Mouse (Mus musculus): Measurements from ENCODE around the gene Pde2a.
"Not testable (repeated sequence)": the region's sequence is repeated elsewhere in the genome, so short reads cannot be mapped to it uniquely, and the experiment has no call there.

Pde2a gene

DNA sequence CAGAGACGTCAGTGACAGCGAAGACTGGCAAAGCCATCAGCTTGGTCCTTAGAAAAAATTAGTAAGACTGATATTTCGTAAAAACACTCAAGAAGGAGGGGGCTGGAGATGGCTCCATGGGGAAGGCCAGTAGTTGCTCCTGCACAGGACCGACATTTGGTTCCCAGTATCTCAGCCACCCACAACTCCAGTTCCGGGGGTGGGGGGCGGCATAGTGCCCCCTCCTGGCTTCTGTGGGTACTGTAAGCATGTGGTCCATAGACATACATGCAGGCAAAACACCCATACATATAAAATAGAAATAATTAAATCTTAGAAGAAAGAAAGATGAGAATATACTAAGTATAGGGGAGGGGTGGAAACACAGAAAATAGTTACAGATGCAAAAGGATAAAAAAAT lies 95.0 kb downstream of the Pde2a start:
- no peak for DNase-seq (ENCODE audit: low spot score)

DNA sequence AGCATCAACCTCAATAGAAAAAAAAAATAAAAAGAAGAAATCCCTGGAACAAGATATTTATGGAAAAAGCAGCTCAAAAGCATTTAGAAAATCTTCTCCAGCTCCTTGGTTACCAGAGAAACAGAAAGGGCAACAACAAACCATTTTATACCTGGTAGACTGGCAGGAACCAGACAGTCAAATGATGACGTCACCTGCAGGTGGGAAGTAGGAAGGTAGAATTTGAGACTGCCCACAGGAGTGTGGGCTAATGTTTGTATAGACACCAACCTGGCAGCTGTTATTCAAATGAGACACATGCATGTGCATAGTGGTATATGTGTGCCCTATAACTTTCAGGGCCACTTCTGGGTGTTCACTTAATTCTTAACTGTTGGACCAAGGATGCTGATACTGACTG lies 100.2 kb downstream of the Pde2a start:
- DNase-seq (ENCODE audit: low spot score), result no peak

DNA sequence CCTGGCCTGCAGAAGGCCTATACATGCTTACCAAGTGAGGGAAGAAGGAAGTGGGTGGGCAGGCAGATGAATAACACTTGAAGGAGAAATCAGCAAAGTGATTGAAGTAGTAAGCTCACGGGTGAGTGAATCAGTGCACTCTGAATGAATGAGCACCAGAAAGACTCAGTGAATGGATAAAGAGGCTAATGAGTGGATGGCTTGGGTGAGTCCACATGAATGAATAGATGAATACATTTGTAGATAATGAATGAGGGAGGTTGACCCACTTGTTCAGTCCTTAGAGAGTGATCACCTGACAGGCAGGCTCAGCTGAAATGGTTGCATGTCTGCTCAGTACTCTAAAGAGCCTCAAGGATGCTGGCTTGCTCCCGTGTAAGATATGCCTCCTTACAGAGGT lies 101.7 kb downstream of the Pde2a start:
- DNase-seq (ENCODE audit: low spot score), result no peak

DNA sequence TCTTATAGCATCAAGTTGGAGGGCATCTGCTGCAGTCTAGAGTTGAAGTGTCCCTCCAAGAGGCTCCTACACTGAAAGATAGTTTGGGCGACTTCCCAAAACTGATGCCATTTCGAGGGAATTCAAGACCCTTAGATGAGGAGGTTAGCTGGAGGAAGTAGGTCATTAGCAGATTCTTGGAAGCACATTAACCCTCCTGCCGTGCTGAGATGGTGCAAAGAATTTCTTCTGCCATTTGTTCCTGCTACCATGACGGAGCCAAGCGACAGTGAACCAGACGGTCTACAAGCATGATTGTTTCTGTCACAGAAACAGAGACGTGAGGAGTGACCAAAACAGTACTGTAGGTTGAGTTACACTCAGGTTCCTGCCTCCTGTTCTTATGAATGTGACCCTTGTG lies 105.0 kb downstream of the Pde2a start:
- no peak for DNase-seq (ENCODE audit: low spot score)

DNA sequence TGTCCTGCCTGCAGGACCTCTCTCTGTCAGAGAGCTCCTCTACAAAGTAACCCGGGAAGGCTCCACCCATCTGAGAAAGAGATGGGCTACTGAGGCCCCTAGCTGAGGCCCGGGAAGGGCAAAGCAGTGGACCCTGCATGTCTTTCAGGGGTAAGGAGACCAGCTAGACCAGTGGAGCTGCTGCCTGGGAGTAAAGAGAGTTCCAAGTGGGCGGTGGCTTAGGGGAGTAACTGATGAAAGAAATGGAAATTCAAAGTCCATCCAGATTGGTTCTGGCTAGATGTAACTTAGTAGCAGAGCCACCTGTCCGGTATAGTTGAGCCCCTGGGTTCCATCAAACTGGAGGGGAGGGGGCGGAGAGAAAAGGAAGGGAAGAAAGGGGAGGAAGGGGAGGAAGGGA lies 112.9 kb downstream of the Pde2a start:
- no peak for DNase-seq (ENCODE audit: low spot score)

DNA sequence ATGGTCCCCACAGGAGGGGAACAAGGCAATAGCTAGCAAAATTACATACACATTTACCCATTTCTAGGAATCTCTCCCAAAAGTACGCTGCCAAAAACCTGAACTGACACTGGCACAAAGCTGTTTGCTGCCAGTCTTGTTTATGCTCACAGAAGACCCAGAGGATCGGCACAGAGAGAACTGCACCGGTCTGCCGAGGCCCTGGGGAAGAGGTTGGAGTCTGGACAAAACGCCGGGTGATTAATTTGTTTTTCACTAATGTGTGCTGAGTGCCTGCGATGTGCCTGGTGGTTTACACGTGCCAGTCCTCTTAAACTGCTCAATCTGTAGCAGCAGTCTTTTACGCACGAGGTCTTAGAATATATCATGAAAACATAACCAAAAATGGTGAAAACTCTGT lies 113.6 kb downstream of the Pde2a start:
- DNase-seq (ENCODE audit: low spot score), result no peak

DNA sequence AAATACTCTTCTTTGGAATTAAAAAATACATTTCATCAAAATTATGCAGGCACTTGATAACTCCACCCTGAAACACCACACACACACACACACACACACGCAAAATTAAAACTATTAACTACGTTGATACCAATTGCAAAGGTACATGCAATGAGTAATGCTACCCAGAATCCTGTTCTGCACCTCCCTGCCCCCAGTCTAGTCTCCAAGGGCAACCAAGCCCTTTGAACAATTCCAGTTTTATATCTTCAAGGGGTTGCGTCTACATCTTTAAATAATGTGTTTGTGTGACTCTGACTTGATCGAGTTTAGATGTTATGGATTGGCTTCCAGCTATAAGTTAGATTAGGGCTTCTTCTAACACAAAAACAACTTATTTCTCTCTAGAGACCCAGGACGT lies 114.0 kb downstream of the Pde2a start:
- DNase-seq (ENCODE audit: low spot score), result no peak

DNA sequence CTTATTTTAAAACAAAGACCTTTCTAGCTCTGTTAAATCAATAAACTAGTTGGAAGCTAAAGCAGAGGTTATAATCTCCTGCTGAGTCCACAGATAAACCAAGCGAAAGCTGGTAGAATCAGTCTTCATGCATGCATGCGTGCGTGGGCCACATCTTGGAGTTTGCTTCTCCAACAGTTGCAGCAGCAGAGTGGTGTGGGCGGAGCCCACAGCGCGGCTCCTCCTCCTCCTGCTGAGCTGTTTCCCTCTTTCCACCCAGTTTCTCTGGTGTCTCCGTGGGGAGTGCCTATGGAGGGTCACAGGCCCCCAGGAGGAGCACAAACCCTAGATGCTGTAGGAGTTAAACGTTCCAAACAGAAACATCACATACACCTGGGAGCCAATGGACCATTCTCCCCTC lies 116.0 kb downstream of the Pde2a start:
- DNase-seq (ENCODE audit: low spot score), result peak; percentile 17

DNA sequence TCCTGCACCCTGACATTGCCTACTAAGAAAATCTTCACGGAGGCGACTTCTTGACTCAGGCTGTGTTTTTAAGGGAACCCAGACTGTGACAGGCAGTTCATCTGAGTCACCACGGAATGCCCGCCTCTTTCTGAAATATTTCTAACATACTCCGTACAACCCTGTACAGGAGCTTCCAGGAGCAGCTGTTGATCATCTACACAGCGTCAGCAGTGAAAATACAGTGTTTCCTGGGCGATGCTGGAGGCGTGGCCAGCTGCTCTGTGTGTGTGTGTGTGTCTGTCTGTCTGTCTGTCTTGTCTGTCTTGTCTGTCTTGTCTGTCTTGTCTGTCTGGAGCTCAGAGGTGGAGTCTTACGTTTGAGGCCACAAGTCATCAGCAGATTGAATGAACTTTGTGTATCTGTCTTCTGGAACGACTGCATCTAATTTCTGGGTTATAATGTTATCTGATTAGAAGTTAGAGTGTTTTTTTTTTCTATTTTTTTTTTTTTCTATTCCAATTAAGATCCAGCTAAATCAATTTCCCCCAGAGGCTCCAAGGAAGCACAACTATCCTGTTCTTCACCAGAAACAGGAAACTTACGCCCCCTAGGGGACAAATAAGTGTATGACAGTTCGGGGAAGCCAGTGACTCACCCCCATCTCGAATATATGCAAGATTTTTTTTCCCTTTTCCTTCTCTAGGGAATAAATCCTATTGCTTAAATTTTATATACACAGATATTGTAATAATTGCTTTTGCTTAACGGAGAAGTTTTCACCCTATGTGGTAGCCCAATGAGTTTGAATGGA lies 116.8 kb downstream of the Pde2a start:
- peak; percentile 47 for DNase-seq (ENCODE audit: low spot score)

DNA sequence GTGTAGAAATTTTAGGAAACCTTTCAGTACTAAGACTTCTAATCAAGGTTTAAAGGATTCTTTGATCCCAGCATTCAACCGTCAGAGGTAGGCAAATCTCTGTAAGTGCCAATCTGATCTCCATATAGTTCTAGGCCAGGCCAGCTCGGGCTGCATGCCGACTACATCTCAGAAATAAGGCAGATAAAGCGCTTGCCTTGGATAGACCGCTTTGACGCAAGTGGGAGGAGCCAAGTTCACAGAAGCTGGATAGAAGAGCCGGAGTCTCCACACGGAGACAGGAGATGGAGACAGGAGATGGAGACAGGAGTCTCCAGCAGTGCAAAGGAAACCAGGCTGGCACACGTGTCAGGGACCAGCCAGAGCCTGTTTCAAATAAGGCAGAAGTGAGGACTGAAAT lies 118.3 kb downstream of the Pde2a start:
- no peak for DNase-seq (ENCODE audit: low spot score)

DNA sequence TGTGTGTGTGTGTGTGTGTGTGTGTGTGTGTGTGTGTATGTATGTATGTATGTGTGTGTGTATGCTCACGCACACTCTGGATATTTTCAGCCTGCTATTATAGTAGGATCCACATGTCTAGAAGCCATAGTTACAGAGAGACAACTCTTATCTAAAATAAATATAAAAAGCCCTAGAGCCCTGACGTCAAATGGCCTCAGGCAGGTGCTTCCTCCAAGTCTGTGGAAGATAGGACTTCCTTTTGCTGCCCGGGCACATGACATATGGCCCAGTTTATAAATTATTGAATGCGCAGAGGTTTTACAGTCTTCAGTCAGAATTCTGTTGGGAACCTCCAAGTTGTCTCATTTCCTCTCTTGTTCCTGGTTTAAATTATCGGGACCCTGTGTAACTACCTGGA lies 119.2 kb downstream of the Pde2a start:
- no peak for DNase-seq (ENCODE audit: low spot score)

DNA sequence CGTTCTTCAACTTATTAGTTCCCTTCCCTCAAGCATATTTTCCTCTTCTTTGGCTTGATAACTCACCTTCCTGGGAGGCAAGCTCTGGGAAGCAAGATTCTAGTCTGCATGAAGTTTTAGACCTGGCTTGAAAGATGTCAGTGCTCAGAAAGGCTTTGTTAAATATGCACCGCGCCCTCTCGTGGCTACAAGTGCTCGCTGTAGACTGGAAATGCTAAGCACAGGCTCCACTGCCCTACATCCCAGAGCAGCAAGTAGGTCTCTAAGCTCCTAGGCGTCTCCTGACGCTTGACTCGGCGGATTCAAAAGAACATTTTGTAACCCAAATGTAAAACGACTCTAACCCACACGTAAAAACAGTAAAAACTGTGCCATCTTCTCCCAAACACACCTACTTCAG lies 119.6 kb downstream of the Pde2a start:
- peak; percentile 77 for DNase-seq (ENCODE audit: low spot score)

DNA sequence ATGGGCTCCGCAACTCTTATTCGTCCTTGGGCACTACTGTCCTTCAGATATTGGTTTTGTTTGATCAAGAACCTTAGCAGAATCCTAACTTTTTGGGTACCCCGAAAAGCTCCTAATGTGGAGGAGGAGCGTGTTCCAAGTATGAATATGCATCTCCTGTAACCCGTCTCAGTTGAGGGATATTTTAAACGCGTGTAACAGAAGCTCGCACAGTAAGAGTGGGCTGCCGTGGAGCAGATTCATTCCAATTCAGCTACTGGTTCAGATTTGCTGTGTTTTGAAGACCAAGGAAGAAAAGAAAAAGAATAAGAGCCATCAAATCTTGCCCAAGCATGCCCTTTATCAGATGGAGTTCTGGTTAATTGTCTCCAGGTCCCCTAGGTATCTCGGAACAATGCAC lies 120.2 kb downstream of the Pde2a start:
- DNase-seq (ENCODE audit: low spot score), result no peak

DNA sequence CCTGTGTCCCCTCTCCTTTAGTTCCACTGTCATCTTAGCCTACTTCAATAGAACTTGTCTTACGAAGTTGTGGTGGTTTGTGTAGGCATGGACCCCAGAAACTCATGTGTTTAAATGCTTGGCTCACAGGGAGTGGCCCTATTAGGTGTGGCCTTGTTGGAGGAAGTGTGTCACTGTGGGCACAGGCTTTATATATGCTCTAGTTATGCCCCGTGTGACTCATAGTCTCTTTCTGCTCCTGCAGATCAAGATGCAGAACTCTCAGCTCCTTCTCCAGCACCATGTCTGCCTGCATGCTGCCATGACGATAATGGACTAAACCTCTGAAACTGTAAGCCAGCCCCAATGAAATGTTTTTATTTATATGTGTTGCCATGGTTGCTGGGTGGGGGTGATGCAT lies 126.2 kb downstream of the Pde2a start:
- DNase-seq (ENCODE audit: low spot score), result no peak

DNA sequence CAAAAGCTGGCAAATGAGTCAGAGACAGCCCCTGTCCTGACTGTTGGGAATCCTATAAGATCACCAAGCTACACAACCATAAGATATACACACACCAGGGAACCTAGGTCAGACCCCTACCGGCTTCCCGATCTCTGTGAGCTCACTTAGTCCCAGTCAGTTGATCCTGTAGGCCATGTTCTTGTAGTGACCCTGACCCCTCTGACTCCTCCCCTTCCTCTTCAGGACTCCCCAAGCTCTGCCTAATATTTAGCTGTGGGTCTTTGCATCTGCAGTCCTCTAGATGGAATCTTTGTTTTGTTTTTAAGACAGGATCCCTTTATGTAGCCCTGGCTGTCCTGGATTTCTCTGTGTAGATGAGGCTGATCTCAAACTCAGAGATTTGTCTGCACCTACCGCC lies 127.8 kb downstream of the Pde2a start:
- DNase-seq (ENCODE audit: low spot score), result no peak

DNA sequence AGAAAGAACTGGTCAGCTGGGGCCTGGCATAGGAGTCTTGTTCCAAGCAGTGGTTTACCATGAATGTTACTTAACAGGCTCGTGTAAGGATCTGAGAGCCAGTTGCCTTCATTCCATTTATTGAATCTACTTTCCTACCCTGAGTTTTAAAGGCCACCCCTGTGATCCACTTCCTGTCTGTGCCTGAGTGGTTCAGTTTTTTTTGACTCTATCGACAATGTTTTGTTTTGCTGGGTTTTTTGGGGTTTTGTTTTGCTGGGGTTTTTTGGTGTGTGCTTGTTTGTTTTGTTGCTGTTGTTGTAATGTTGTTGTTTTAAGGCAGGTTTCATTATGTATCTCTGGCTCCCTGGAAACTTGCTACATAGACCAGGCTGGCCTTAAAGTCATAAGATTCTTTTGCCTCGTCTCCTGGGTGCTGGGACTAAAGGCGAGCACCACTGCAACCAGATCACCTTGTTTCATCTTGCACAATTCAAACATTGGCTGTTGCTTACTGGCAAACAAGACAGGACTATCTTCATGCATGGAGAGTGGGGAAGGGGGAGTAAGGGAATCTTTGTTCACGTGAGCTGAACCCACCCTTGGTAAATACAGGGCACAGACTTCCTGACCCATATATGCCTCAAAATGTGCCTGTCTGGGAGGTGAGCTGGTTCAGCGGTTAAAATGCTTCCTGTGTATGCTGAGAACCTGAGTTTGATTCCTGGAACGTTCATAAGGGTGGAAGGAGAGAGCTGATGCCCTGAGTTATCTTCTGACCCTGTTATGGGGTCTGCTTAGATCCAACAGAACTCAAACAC lies 129.4 kb downstream of the Pde2a start:
- no peak for DNase-seq (ENCODE audit: low spot score)

DNA sequence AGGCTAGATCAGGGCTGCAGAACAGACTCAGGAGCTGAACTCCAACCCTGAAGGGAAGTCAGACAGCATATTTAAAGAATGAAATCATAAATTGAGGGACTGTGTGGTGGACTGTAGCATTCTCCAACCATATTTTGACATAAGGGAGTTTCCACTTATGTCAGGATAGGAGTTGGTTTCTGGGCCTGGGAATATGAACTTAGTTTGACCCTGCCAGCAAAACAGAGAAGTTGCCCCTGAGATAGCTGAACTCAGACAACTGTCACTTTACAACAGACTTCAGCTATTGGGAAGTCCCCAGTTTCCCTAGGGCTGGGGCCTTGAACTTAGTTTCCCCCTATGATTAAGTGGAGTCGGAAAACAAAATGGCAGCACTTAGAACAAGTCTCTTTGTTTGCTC lies 130.0 kb downstream of the Pde2a start:
- no peak for DNase-seq (ENCODE audit: low spot score)

DNA sequence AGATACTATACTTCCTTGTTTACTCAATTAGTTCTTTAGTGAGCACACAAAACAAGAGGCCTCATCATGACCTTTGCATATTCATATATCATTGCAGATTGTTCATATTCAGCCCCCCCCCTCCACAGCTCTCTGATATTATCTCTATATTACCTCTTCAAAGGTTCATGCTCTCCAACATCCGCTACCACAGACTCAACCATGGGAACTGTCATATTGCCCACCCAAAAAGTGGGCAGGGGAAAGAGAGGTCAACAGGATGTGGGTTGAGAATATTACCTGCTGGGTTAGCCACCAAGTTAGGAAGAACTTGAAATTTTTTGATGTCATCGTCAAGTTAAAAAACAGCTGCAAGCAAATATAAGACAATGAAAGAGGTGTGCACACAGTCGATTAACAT lies 134.0 kb downstream of the Pde2a start:
- DNase-seq (ENCODE audit: low spot score), result not testable (repeated sequence)

DNA sequence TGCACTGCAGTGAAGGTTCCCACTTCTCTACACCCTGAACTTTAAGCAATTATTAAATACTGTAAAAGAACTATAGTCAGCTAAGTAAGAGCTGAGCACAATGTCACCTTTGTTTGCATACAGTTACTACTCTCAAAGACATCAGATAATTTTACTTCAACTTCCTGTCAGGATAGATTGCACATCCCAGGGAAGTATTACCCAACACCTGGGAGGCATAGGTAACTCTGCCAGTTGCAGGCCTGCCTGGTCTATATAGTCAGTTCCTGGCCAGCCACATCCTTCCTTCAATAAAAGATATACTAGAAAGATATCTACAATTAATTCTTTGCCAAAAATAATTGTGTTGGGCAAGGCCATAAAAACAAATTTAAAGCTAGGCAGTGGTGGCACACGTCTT lies 135.9 kb downstream of the Pde2a start:
- no peak for DNase-seq (ENCODE audit: low spot score)

DNA sequence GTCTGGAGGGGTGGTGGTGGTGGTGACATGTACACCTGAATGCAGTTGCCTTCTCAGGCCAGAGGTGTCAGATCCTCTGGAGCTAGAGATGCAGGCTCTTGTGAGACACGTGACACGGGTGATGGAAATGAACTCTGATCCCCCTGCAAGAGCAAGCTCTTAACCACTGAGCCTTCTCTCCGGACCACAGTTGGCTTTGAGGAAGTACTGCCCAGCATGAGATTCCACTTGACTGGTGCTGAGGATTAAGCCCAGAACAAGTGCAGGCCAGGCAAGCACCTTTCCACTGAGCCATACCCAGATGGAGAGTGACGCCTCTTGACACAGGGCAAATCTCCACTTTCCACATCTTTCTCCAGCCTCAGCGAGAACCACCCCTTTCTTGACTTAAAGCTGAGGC lies 137.9 kb downstream of the Pde2a start:
- DNase-seq (ENCODE audit: low spot score), result not testable (repeated sequence)

Measured in urinary bladder, postnatal 14 days (tissue).